Mouse (Mus musculus): Measurements from ENCODE around the gene Slamf9. TPM values are rescaled to one million over a fixed set of nuclear protein-coding genes. Genes with fewer than 3 reads are reported as not detected.

Gene Slamf9
- total RNA-seq, 4 experiments from 2014 or later, result not detected

- no peak for DNase-seq (ENCODE audit: low spot score in 2 of 2)
Measured at GRCm38 (mm10) chr1:172489585-172490250, 14.6 kb downstream of the Slamf9 start.

GRCm38 (mm10) chr1:172490261-172490661 is 15.1 kb downstream of the Slamf9 start:
- peak; percentile 70 to 71 for DNase-seq (ENCODE audit: low spot score in 2 of 2)

- DNase-seq (ENCODE audit: low spot score in 2 of 2), result no peak
Measured at GRCm38 (mm10) chr1:172492047-172492446, 16.9 kb downstream of the Slamf9 start.

GRCm38 (mm10) chr1:172493516-172493915 is 18.4 kb downstream of the Slamf9 start:
- DNase-seq (ENCODE audit: low spot score in 2 of 2), result no peak

GRCm38 (mm10) chr1:172496030-172496429 is 20.9 kb downstream of the Slamf9 start:
- no peak for DNase-seq (ENCODE audit: low spot score in 2 of 2)

GRCm38 (mm10) chr1:172497428-172497827 is 22.3 kb downstream of the Slamf9 start:
- DNase-seq (ENCODE audit: low spot score in 2 of 2), result no peak

GRCm38 (mm10) chr1:172499765-172500441 is 24.7 kb downstream of the Slamf9 start, which contains the start of gene Tagln2:
Gene Tagln2 (plus strand): TSS chr1:172500047.
- peak; percentile 74 to 76 for DNase-seq (ENCODE audit: low spot score in 2 of 2)

- DNase-seq (ENCODE audit: low spot score in 2 of 2), result peak; percentile 40
Measured at GRCm38 (mm10) chr1:172500451-172501370, 25.6 kb downstream of the Slamf9 start.

GRCm38 (mm10) chr1:172501371-172502144 is 26.4 kb downstream of the Slamf9 start:
- peak; percentile 45 to 60 for DNase-seq (ENCODE audit: low spot score in 2 of 2)

GRCm38 (mm10) chr1:172502145-172503110 is 27.3 kb downstream of the Slamf9 start:
- DNase-seq (ENCODE audit: low spot score in 2 of 2), result no peak

- DNase-seq (ENCODE audit: low spot score in 2 of 2), result no peak
Measured at GRCm38 (mm10) chr1:172503111-172503997, 28.2 kb downstream of the Slamf9 start.

- DNase-seq (ENCODE audit: low spot score in 2 of 2), result no peak
Measured at GRCm38 (mm10) chr1:172504756-172505155, 29.6 kb downstream of the Slamf9 start.

GRCm38 (mm10) chr1:172507001-172507400 is 31.8 kb downstream of the Slamf9 start:
- DNase-seq (ENCODE audit: low spot score in 2 of 2), result no peak

- no peak for DNase-seq (ENCODE audit: low spot score in 2 of 2)
Measured at GRCm38 (mm10) chr1:172507701-172508100, 32.5 kb downstream of the Slamf9 start.

GRCm38 (mm10) chr1:172508172-172508571 is 33.0 kb downstream of the Slamf9 start:
- DNase-seq (ENCODE audit: low spot score in 2 of 2), result no peak

GRCm38 (mm10) chr1:172509235-172509634 is 34.1 kb downstream of the Slamf9 start:
- DNase-seq (ENCODE audit: low spot score in 2 of 2), result no peak

GRCm38 (mm10) chr1:172509983-172510382 is 34.8 kb downstream of the Slamf9 start:
- no peak for DNase-seq (ENCODE audit: low spot score in 2 of 2)

- DNase-seq (ENCODE audit: low spot score in 2 of 2), result no peak
Measured at GRCm38 (mm10) chr1:172510421-172510972, 35.3 kb downstream of the Slamf9 start.

Data from gastrocnemius, adult 8-10 months (tissue).